Mouse (Mus musculus) stomach, embryonic 14.5 days (tissue): ENCODE data around the gene Rasgef1b. TPM values are rescaled to one million over a fixed set of nuclear protein-coding genes. Genes with fewer than 3 reads are reported as not detected.

Source experiments
- ATAC-seq: fragments of 200-750 bp; cut with Nextera tagmentation; 2 replicates; pipeline ENCODE4 v1.8.0; 2017; ENCODE audit warnings: low read depth, moderate TSS enrichment; ENCODE audit not compliant: insufficient number of reproducible peaks, insufficient read depth, low FRiP score
- H3K27ac ChIP-seq: fragments of 300-500 bp; sonication (generic); 2 replicates; pipeline ENCODE4 v1.5.1; 2014; ENCODE audit warnings: mild to moderate bottlenecking, low read length, moderate library complexity, mixed read lengths
- H3K27me3 ChIP-seq: fragments of 300-500 bp; sonication (generic); 2 replicates; pipeline ENCODE4 v1.6.1; 2014; ENCODE audit warnings: low read length, control low read depth, mixed read lengths; ENCODE audit not compliant: control insufficient read depth, insufficient read depth
- H3K36me3 ChIP-seq: fragments of 300-500 bp; sonication (generic); 2 replicates; pipeline ENCODE4 v1.6.1; 2014; ENCODE audit warnings: mild to moderate bottlenecking, control low read depth, low read length, moderate library complexity, mixed read lengths; ENCODE audit not compliant: control insufficient read depth, insufficient read depth
- H3K4me1 ChIP-seq: fragments of 300-500 bp; sonication (generic); 2 replicates; pipeline ENCODE4 v1.6.1; 2014; ENCODE audit warnings: low read length, control low read depth, mixed read lengths; ENCODE audit not compliant: control insufficient read depth, insufficient read depth
- H3K4me2 ChIP-seq: fragments of 300-500 bp; sonication (generic); replicated peaks from 2 replicates; pipeline ENCODE4 v1.6.1; 2014; ENCODE audit warnings: low read depth, low read length, control low read depth
- H3K4me3 ChIP-seq: fragments of 300-500 bp; sonication (generic); 2 replicates; pipeline ENCODE4 v1.5.1; 2014; ENCODE audit warnings: low read depth, low read length, control low read depth
- H3K9ac ChIP-seq: fragments of 300-500 bp; sonication (generic); replicated peaks from 2 replicates; pipeline ENCODE4 v1.6.1; 2014; ENCODE audit warnings: low read depth, mild to moderate bottlenecking, control low read depth, low read length, moderate library complexity, mixed read lengths
- H3K9me3 ChIP-seq: fragments of 300-500 bp; sonication (generic); 2 replicates; pipeline ENCODE4 v1.6.1; 2016; ENCODE audit warnings: low read depth, low read length, control low read depth; ENCODE audit not compliant: control insufficient read depth
- WGBS: fragments of 180-500 bp; shearing (Covaris S2); extraction: QIAGEN DNeasy Blood & Tissue Kit; methylation state at CpG from one replicate; pipeline ENCODE4 v1.1.7; 2014; 5-methylcytosine and 5-hydroxymethylcytosine counted together
- polyA plus RNA-seq: library from polyadenylated mRNA; unstranded; fragments of >200 nt; fragmentation: Nextera tagmentation; extraction: Ambion mirVana; gene quantifications from 2 replicates; pipeline ENCODE4 v1.2.1, GENCODE M21; 2014

Gene Rasgef1b
- polyA plus RNA-seq, 1 experiment from 2014 or later = 13.9 TPM

GRCm38 (mm10) chr5:99722310-99722709 lies 6.6 kb downstream of the Rasgef1b start:
- no peaks in the 10 kb centered on the region for H3K4me1 ChIP-seq
- H3K27ac ChIP-seq = no peak overlapping the region
- H3K9me3 ChIP-seq = no peaks in the 10 kb centered on the region
- no peak overlapping the region for H3K4me3 ChIP-seq
- no peaks in the 10 kb centered on the region for H3K27me3 ChIP-seq
- no peak for ATAC-seq
- H3K4me2 ChIP-seq = no peak overlapping the region
- no peaks in the 10 kb centered on the region for H3K36me3 ChIP-seq
- WGBS = 82% methylated on average over 2 of the region's 2 CpGs
- no peak overlapping the region for H3K9ac ChIP-seq

- no peak overlapping the region for H3K27ac ChIP-seq
- ATAC-seq = no peak
- WGBS = 51% methylated on average over 2 of the region's 2 CpGs
- no peaks in the 10 kb centered on the region for H3K27me3 ChIP-seq
- no peak overlapping the region for H3K9ac ChIP-seq
- no peaks in the 10 kb centered on the region for H3K36me3 ChIP-seq
- H3K4me3 ChIP-seq = no peak overlapping the region
- H3K9me3 ChIP-seq = no peaks in the 10 kb centered on the region
- H3K4me1 ChIP-seq = no peaks in the 10 kb centered on the region
- H3K4me2 ChIP-seq = no peak overlapping the region
These were observed 8.3 kb downstream of the Rasgef1b start for GRCm38 (mm10) chr5:99720554-99720953.

- Histone ChIP-seq H3K4me3 (no peak overlapping the region), H3K27me3 (no peaks in the 10 kb centered on the region), H3K27ac (no peak overlapping the region), H3K9ac (no peak overlapping the region), H3K9me3 (no peaks in the 10 kb centered on the region), H3K4me2 (no peak overlapping the region), H3K4me1 (no peaks in the 10 kb centered on the region), H3K36me3 (no peaks in the 10 kb centered on the region)
- 76% methylated on average over 8 of the region's 8 CpGs for WGBS
- no peak for ATAC-seq
These were observed 10.9 kb downstream of the Rasgef1b start for GRCm38 (mm10) chr5:99717917-99718316.

- 49% methylated on average over 5 of the region's 5 CpGs for WGBS
- no peaks in the 10 kb centered on the region for H3K27me3 ChIP-seq
- no peak overlapping the region for H3K4me2 ChIP-seq
- no peaks in the 10 kb centered on the region for H3K4me1 ChIP-seq
- no peak overlapping the region for H3K27ac ChIP-seq
- ATAC-seq = no peak
- no peak overlapping the region for H3K9ac ChIP-seq
- no peak overlapping the region for H3K4me3 ChIP-seq
- no peaks in the 10 kb centered on the region for H3K9me3 ChIP-seq
- H3K36me3 ChIP-seq = no peaks in the 10 kb centered on the region
These were observed 13.6 kb downstream of the Rasgef1b start for GRCm38 (mm10) chr5:99715281-99715744.

GRCm38 (mm10) chr5:99711947-99712346 lies 16.9 kb downstream of the Rasgef1b start:
- ATAC-seq = no peak
- Histone ChIP-seq H3K27me3 (no peaks in the 10 kb centered on the region), H3K4me1 (no peaks in the 10 kb centered on the region), H3K4me3 (no peak overlapping the region), H3K4me2 (no peak overlapping the region), H3K9ac (no peak overlapping the region), H3K36me3 (no peaks in the 10 kb centered on the region), H3K27ac (no peak overlapping the region), H3K9me3 (no peaks in the 10 kb centered on the region)
- WGBS = 90% methylated on average over 2 of the region's 2 CpGs

- no peak overlapping the region for H3K4me2 ChIP-seq
- ATAC-seq = no peak
- H3K27ac ChIP-seq = no peak overlapping the region
- 32% methylated on average over 6 of the region's 6 CpGs for WGBS
- no peaks in the 10 kb centered on the region for H3K9me3 ChIP-seq
- H3K9ac ChIP-seq = no peak overlapping the region
- no peak overlapping the region for H3K4me3 ChIP-seq
- H3K27me3 ChIP-seq = no peaks in the 10 kb centered on the region
- H3K36me3 ChIP-seq = no peaks in the 10 kb centered on the region
- no peaks in the 10 kb centered on the region for H3K4me1 ChIP-seq
These were observed 20.2 kb downstream of the Rasgef1b start for GRCm38 (mm10) chr5:99708706-99709105.

GRCm38 (mm10) chr5:99707261-99707660 lies 21.6 kb downstream of the Rasgef1b start:
- Histone ChIP-seq H3K4me1 (no peaks in the 10 kb centered on the region), H3K4me3 (no peak overlapping the region), H3K4me2 (no peak overlapping the region), H3K27ac (no peak overlapping the region), H3K27me3 (no peaks in the 10 kb centered on the region), H3K9ac (no peak overlapping the region), H3K36me3 (no peaks in the 10 kb centered on the region), H3K9me3 (no peaks in the 10 kb centered on the region)
- no peak for ATAC-seq
- WGBS = 33% methylated on average over 6 of the region's 6 CpGs

- 95% methylated on average over 5 of the region's 5 CpGs for WGBS
- no peak overlapping the region for H3K4me2 ChIP-seq
- no peaks in the 10 kb centered on the region for H3K4me1 ChIP-seq
- H3K27ac ChIP-seq = no peak overlapping the region
- no peak overlapping the region for H3K4me3 ChIP-seq
- no peaks in the 10 kb centered on the region for H3K36me3 ChIP-seq
- H3K27me3 ChIP-seq = no peaks in the 10 kb centered on the region
- ATAC-seq = no peak
- H3K9ac ChIP-seq = no peak overlapping the region
- H3K9me3 ChIP-seq = no peaks in the 10 kb centered on the region
These were observed 27.1 kb downstream of the Rasgef1b start for GRCm38 (mm10) chr5:99701811-99702210.

GRCm38 (mm10) chr5:99694712-99695360 lies 34.0 kb downstream of the Rasgef1b start:
- no peaks in the 10 kb centered on the region for H3K27me3 ChIP-seq
- no peak overlapping the region for H3K4me3 ChIP-seq
- no peak for ATAC-seq
- H3K27ac ChIP-seq = no peak overlapping the region
- H3K36me3 ChIP-seq = no peaks in the 10 kb centered on the region
- WGBS = 77% methylated on average over 13 of the region's 13 CpGs
- H3K9ac ChIP-seq = no peak overlapping the region
- no peak overlapping the region for H3K4me2 ChIP-seq
- H3K4me1 ChIP-seq = no peaks in the 10 kb centered on the region
- H3K9me3 ChIP-seq = no peaks in the 10 kb centered on the region
